Mouse (Mus musculus): ENCODE results near the gene Sult1d1.

DNA sequence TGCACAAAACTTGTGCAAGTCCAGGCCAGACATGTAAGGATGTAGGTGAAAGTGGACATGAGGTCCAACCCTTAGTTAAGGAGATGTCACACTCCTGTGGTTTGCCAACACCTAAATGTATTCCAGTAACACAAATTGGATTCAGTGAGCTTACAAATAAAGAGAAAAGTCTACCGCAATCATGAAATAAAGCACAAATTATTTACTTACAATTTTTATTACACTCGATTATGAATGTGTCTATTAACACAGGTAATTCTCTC is 46.2 kb upstream of the Sult1d1 start:
- TF ChIP-seq POLR2A (IDR thresholded peaks at IDR 0.05; ENCODE audit: borderline replicate concordance, insufficient read depth, low read length) (no peak), CTCF (IDR thresholded peaks at IDR 0.05; ENCODE audit: borderline replicate concordance, insufficient read depth, low read depth, low read length) (no peak)
